Mouse (Mus musculus) limb, embryonic 12.5 days (tissue): ENCODE results near the gene Atg14. TPM values are rescaled to one million over a fixed set of nuclear protein-coding genes. Genes with fewer than 3 reads are reported as not detected.

Source experiments
- ATAC-seq: fragments of 200-750 bp; cut with Nextera tagmentation; 2 replicates; pipeline ENCODE4 v1.8.0; 2017; ENCODE audit warnings: low read depth, moderate TSS enrichment; ENCODE audit not compliant: insufficient number of reproducible peaks, insufficient read depth, low FRiP score, low TSS enrichment
- H3K27ac ChIP-seq: fragments of 300-500 bp; sonication (generic); 2 replicates; pipeline ENCODE4 v1.5.1; 2016; ENCODE audit warnings: mild to moderate bottlenecking, moderate library complexity
- H3K27me3 ChIP-seq: fragments of 300-500 bp; sonication (generic); 2 replicates; pipeline ENCODE4 v1.6.1; 2016; ENCODE audit warnings: mild to moderate bottlenecking, moderate library complexity
- H3K36me3 ChIP-seq: fragments of 300-500 bp; sonication (generic); 2 replicates; pipeline ENCODE4 v1.6.1; 2016; ENCODE audit warnings: mild to moderate bottlenecking, moderate library complexity
- H3K4me1 ChIP-seq: fragments of 300-500 bp; sonication (generic); replicated peaks from 2 replicates; pipeline ENCODE4 v1.6.1; 2016
- H3K4me2 ChIP-seq: fragments of 300-500 bp; sonication (generic); 2 replicates; pipeline ENCODE4 v1.6.1; 2016; ENCODE audit warnings: mild to moderate bottlenecking, moderate library complexity
- H3K4me3 ChIP-seq: fragments of 300-500 bp; sonication (generic); replicated peaks from 2 replicates; pipeline ENCODE4 v1.5.1; 2016; ENCODE audit warnings: mild to moderate bottlenecking
- H3K9ac ChIP-seq: fragments of 300-500 bp; sonication (generic); replicated peaks from 2 replicates; pipeline ENCODE4 v1.6.1; 2016; ENCODE audit warnings: mild to moderate bottlenecking, moderate library complexity
- H3K9me3 ChIP-seq: fragments of 300-500 bp; sonication (generic); 2 replicates; pipeline ENCODE4 v1.6.1; 2016; ENCODE audit warnings: mild to moderate bottlenecking, moderate library complexity
- WGBS: fragments of 180-500 bp; shearing (Covaris S2); methylation state at CpG from one replicate; pipeline ENCODE4 v1.1.7; 2016; 5-methylcytosine and 5-hydroxymethylcytosine counted together
- polyA plus RNA-seq: library from polyadenylated mRNA; unstranded; fragments of >200 nt; fragmentation: Nextera tagmentation; extraction: Ambion mirVana; gene quantifications from 2 replicates; pipeline ENCODE4 v1.2.1, GENCODE M21; 2016

Gene Atg14
- polyA plus RNA-seq, 1 experiment from 2014 or later, result 20.2 TPM

- Histone ChIP-seq H3K9ac (no peak overlapping the region), H3K4me1 (0 out of 2 replicates have a peak, but pooled peaks cover 3% of the 10 kb centered on the region), H3K27me3 (no peaks in the 10 kb centered on the region), H3K36me3 (peaks cover 8% of the 10 kb centered on the region), H3K4me3 (no peak overlapping the region), H3K27ac (no peak overlapping the region), H3K9me3 (no peaks in the 10 kb centered on the region), H3K4me2 (no peak overlapping the region)
- 89% methylated on average over 5 of the region's 5 CpGs for WGBS
- ATAC-seq, result no peak
These were observed 44.6 kb downstream of the Atg14 start for GRCm38 (mm10) chr14:47525861-47526260.

DNA sequence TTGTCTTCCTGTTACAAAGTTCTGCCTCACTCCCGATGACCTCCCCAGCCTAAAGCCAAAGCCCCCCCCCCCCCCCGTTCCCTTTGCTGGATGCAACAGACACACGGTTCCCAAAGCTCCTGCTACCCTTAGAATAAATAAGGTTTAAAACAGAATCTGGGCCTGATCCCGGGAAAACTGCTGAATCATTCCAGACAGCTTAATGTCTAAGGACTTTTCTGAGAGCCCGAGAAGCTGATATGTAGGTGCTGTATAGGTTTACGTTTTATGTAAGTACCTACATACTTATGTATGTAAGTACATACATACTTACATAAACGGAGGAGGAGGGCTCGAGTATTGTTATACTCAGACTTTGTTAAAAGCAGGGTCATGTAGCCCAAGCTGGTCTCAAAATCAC lies 45.1 kb downstream of the Atg14 start:
- Histone ChIP-seq H3K4me3 (no peak overlapping the region), H3K27me3 (no peaks in the 10 kb centered on the region), H3K4me2 (no peak overlapping the region), H3K27ac (no peak overlapping the region), H3K4me1 (0 out of 2 replicates have a peak, but pooled peaks cover 3% of the 10 kb centered on the region), H3K9ac (no peak overlapping the region), H3K9me3 (no peaks in the 10 kb centered on the region), H3K36me3 (peaks cover 3% of the 10 kb centered on the region)
- no peak for ATAC-seq
- WGBS, result 78% methylated on average over 8 of the region's 8 CpGs

DNA sequence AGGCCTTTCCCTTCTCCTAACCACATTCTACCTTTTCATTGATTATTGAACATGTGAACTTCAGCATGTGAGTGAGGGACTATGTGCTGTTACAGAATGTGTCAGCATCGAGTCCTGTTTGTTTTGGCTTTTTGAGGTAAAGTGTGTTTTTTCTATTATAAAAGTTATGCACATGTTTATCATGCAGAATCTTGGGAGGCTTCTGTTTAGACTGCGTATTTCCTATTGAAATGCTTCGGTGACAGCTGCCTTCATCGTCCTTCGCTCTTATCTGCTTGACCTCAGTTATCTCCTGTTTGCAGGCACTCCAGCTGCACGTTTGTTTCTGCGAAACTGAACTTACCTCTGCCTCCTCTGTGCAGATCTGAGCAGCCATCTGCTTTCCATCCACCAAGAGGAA lies 48.1 kb downstream of the Atg14 start:
- WGBS, result 84% methylated on average over 7 of the region's 7 CpGs
- no peak overlapping the region for H3K9ac ChIP-seq
- H3K4me1 ChIP-seq, result 0 out of 2 replicates have a peak, but pooled peaks cover 3% of the 10 kb centered on the region
- H3K4me3 ChIP-seq, result no peak overlapping the region
- H3K27me3 ChIP-seq, result no peaks in the 10 kb centered on the region
- no peaks in the 10 kb centered on the region for H3K9me3 ChIP-seq
- no peaks in the 10 kb centered on the region for H3K36me3 ChIP-seq
- no peak overlapping the region for H3K4me2 ChIP-seq
- ATAC-seq, result no peak
- no peak overlapping the region for H3K27ac ChIP-seq

- no peak overlapping the region for H3K27ac ChIP-seq
- no peak overlapping the region for H3K9ac ChIP-seq
- H3K4me2 ChIP-seq, result no peak overlapping the region
- no peaks in the 10 kb centered on the region for H3K27me3 ChIP-seq
- no peak for ATAC-seq
- 92% methylated on average over 1 of the region's 1 CpGs for WGBS
- no peak overlapping the region for H3K4me3 ChIP-seq
- 0 out of 2 replicates have a peak, but pooled peaks cover 3% of the 10 kb centered on the region for H3K4me1 ChIP-seq
- H3K9me3 ChIP-seq, result no peaks in the 10 kb centered on the region
- no peaks in the 10 kb centered on the region for H3K36me3 ChIP-seq
These were observed 48.8 kb downstream of the Atg14 start for GRCm38 (mm10) chr14:47521609-47522008.

DNA sequence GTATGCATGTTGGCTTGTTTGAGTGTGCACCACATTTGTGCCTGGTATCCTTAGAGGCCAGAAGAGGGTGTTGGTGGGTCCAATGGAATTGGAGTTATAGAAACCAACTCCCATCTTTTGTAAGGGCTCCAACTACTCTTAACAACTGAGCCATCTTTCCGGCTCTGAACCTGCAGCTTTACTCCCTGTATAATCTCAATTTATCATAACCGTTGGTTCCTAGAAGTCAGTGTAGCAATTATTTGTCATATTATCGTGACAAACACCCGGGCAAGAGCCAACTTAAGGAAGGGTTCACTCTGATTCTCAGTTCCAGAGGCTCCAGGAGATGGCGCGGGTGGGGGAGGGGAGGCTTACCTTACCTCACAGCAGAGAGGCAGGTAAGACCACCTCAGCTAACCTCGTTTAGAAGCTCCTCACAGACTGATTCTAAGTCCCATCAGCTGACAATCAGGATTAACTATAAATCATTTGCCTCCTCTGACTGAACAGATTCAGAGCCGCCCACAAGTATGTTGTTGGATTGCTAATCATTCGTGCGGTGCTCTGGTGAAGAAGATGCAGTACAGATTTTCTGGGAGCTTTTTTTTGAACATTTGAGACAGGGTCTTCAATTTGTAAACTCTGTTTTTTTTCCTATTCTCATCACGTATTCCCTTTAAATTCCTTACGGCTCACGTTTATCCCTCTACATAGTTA lies 49.5 kb downstream of the Atg14 start:
- no peaks in the 10 kb centered on the region for H3K36me3 ChIP-seq
- H3K9ac ChIP-seq, result no peak overlapping the region
- 83% methylated on average over 13 of the region's 13 CpGs for whole genome bisulfite sequencing
- H3K4me1 ChIP-seq, result 0 out of 2 replicates have a peak, but pooled peaks cover 3% of the 10 kb centered on the region
- ATAC-seq, result no peak
- no peaks in the 10 kb centered on the region for H3K27me3 ChIP-seq
- H3K4me2 ChIP-seq, result no peak overlapping the region
- H3K9me3 ChIP-seq, result no peaks in the 10 kb centered on the region
- H3K27ac ChIP-seq, result no peak overlapping the region
- H3K4me3 ChIP-seq, result no peak overlapping the region

- no peaks in the 10 kb centered on the region for H3K36me3 ChIP-seq
- H3K27ac ChIP-seq, result no peak overlapping the region
- no peaks in the 10 kb centered on the region for H3K4me1 ChIP-seq
- WGBS, result 89% methylated on average over 6 of the region's 6 CpGs
- H3K4me3 ChIP-seq, result no peak overlapping the region
- no peaks in the 10 kb centered on the region for H3K27me3 ChIP-seq
- H3K9me3 ChIP-seq, result no peaks in the 10 kb centered on the region
- no peak for ATAC-seq
- H3K9ac ChIP-seq, result no peak overlapping the region
- H3K4me2 ChIP-seq, result no peak overlapping the region
These were observed 51.8 kb downstream of the Atg14 start for GRCm38 (mm10) chr14:47518619-47519018.

- Histone ChIP-seq H3K4me2 (no peak overlapping the region), H3K4me3 (no peak overlapping the region), H3K27me3 (no peaks in the 10 kb centered on the region), H3K36me3 (no peaks in the 10 kb centered on the region), H3K9ac (no peak overlapping the region), H3K27ac (no peak overlapping the region), H3K4me1 (no peaks in the 10 kb centered on the region), H3K9me3 (no peaks in the 10 kb centered on the region)
- no peak for ATAC-seq
- 82% methylated on average over 6 of the region's 6 CpGs for WGBS
These were observed 53.7 kb downstream of the Atg14 start for GRCm38 (mm10) chr14:47516755-47517154.

- ATAC-seq, result no peak
- Histone ChIP-seq H3K9ac (no peak overlapping the region), H3K27me3 (no peaks in the 10 kb centered on the region), H3K9me3 (no peaks in the 10 kb centered on the region), H3K36me3 (no peaks in the 10 kb centered on the region), H3K27ac (no peak overlapping the region), H3K4me1 (no peaks in the 10 kb centered on the region), H3K4me2 (no peak overlapping the region), H3K4me3 (no peak overlapping the region)
- 83% methylated on average over 8 of the region's 8 CpGs for WGBS
These were observed 54.8 kb downstream of the Atg14 start for GRCm38 (mm10) chr14:47515636-47516035.

DNA sequence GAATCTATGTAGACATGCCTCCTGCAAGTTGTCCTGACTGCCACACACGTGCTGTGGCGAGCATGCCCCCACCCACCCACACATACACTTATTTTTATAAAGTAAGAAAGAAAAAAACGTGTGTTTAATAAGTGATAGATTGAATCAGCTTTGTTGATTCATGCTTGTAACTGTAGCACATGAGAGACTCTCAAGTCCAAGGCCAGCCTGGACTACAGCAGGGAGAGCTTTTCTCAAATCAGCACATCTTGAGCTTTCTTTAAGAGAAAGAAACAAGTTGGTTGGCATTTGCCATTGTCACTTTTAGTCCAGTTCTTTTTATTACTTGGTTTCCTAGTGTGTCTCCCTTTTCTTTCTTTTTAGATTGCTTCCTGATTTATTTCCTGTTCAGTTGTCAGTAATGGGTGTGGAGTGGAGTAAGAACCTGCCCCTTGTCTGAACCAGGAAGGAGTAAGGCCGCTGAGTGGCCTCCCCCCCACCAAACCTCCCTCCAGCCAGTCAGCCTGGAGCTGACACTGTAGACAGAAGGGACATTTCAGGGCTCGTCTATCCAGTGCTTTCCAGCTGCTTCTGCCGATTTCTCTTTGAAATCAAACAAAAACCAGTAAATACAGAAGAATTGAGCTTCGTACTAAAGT lies 55.5 kb downstream of the Atg14 start:
- Histone ChIP-seq H3K36me3 (no peaks in the 10 kb centered on the region), H3K4me3 (no peak overlapping the region), H3K9ac (no peak overlapping the region), H3K27ac (no peak overlapping the region), H3K4me1 (no peaks in the 10 kb centered on the region), H3K27me3 (no peaks in the 10 kb centered on the region), H3K9me3 (no peaks in the 10 kb centered on the region), H3K4me2 (no peak overlapping the region)
- no peak for ATAC-seq
- 66% methylated on average over 7 of the region's 7 CpGs for WGBS

- H3K9ac ChIP-seq, result no peak overlapping the region
- H3K4me2 ChIP-seq, result no peak overlapping the region
- no peak overlapping the region for H3K4me3 ChIP-seq
- H3K4me1 ChIP-seq, result no peaks in the 10 kb centered on the region
- no peaks in the 10 kb centered on the region for H3K27me3 ChIP-seq
- ATAC-seq, result no peak
- no peaks in the 10 kb centered on the region for H3K36me3 ChIP-seq
- no peaks in the 10 kb centered on the region for H3K9me3 ChIP-seq
- WGBS, result 92% methylated on average over 3 of the region's 3 CpGs
- H3K27ac ChIP-seq, result no peak overlapping the region
These were observed 56.8 kb downstream of the Atg14 start for GRCm38 (mm10) chr14:47513606-47514005.

DNA sequence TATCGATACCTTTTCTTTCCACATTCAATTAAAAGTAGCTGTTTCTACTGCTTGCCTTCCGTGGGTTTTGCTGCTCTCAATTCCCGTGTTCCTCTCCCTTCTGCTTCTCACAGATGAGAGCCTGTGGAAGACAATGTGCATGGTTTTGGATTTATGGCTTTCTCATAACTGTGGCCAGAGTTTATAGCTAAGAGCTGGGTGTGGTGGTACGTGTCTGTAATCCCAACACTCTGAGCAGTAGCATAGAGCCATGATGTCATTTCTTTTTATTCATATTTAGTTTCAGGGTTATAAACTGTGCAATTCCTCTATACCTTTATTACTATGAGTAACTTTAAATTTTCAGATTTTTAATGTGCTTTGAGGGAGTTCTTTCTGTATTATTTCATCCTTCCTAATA lies 60.2 kb downstream of the Atg14 start:
- no peaks in the 10 kb centered on the region for H3K4me1 ChIP-seq
- WGBS, result 77% methylated on average over 4 of the region's 4 CpGs
- no peak overlapping the region for H3K27ac ChIP-seq
- no peak overlapping the region for H3K9ac ChIP-seq
- no peak for ATAC-seq
- H3K27me3 ChIP-seq, result no peaks in the 10 kb centered on the region
- H3K4me2 ChIP-seq, result no peak overlapping the region
- no peak overlapping the region for H3K4me3 ChIP-seq
- no peaks in the 10 kb centered on the region for H3K9me3 ChIP-seq
- peaks cover 5% of the 10 kb centered on the region; the same call in 1 of the 2 replicates for H3K36me3 ChIP-seq

DNA sequence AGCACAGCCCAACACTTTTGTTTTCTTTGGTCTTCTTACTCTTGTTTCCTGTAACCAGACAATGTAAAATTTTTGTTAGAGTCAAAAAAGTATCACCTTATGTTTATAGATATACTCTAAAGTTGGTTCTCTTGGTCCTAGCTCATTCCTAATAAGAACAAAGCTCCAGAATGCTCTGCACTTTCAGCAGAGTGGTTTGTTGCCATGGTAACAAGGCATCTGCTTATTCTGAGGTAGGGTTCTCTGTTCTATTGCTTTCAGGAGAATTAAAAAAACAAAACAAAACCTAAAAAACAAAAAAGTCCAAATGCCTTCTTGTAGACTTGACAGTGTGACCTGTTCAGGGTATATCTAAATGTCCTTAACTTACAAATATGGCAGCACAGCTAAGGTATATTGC lies 62.4 kb downstream of the Atg14 start:
- H3K9me3 ChIP-seq, result no peaks in the 10 kb centered on the region
- no peaks in the 10 kb centered on the region for H3K27me3 ChIP-seq
- peaks cover 14% of the 10 kb centered on the region; the same call in 1 of the 2 replicates for H3K36me3 ChIP-seq
- no peak for ATAC-seq
- H3K9ac ChIP-seq, result no peak overlapping the region
- H3K4me2 ChIP-seq, result no peak overlapping the region
- H3K4me1 ChIP-seq, result no peaks in the 10 kb centered on the region
- no peak overlapping the region for H3K27ac ChIP-seq
- no peak overlapping the region for H3K4me3 ChIP-seq
